Mouse (Mus musculus) small intestine, adult 2 months (tissue): Measurements from ENCODE around the gene Eif4h.
A peak's percentile ranks its signal among the peaks of the same experiment; 100 is the strongest.

Experiments
- CTCF ChIP-seq: fragments of 200-500 bp; IDR thresholded peaks from 2 replicates; pipeline ENCODE4 v1.5.1; 2012; ENCODE audit warnings: low read depth, mild to moderate bottlenecking, control low read depth, inconsistent platforms, low read length, moderate library complexity, mixed read lengths; ENCODE audit not compliant: insufficient replicate concordance, insufficient read length; ENCODE audit errors: extremely low read depth
- POLR2A ChIP-seq: fragments of 200-500 bp; IDR thresholded peaks from 2 replicates; pipeline ENCODE4 v1.6.1; 2012; ENCODE audit warnings: low read depth, mild to moderate bottlenecking, control low read depth, inconsistent platforms, low read length, moderate library complexity

GRCm38 (mm10) chr5:134668495-134668894 is 29.2 kb upstream of the Eif4h start:
- TF ChIP-seq CTCF (peak; percentile 61; the same call in 1 of the 2 replicates), POLR2A (no peak)
